Mouse (Mus musculus): ENCODE results near the gene Actn1. TPM values are rescaled to one million over a fixed set of nuclear protein-coding genes. Genes with fewer than 3 reads are reported as not detected.

Actn1 gene
- polyA plus RNA-seq, 1 experiment from 2014 or later: 44.5 TPM

DNA sequence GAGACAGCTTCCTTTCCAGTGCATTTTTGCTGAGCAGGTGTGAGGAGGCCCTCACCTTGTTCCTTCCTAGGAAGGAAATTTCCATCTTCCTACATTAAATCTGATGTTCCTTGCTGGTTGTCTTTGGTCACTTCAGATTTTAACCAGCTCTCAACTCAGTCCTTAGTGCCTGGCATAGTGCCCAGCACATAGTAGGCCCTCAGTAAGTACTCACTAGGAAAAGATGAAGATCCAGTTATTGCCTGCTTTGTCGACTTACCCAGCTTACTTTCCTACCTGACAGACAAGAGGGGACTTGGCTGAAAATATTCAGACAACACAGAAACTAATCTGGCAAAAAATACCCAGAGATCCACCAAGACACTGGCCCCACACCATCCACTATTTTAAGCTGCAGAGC is 138.7 kb downstream of the Actn1 start:
- H3K9me3 ChIP-seq (ENCODE audit: control insufficient read depth, low read length): no peaks in the 10 kb centered on the region

GRCm38 (mm10) chr12:80118588-80118987 is 141.6 kb downstream of the Actn1 start:
- H3K36me3 ChIP-seq (ENCODE audit: control insufficient read depth, insufficient read depth, low read length): peaks cover 3% of the 10 kb centered on the region; the same call in 1 of the 2 replicates
- WGBS: 86% methylated on average over 1 of the region's 1 CpGs
- no peak overlapping the region for H3K9ac ChIP-seq (ENCODE audit: low read depth, low read length)
- no peak overlapping the region for H3K4me3 ChIP-seq (ENCODE audit: low read length)
- peaks cover 34% of the 10 kb centered on the region for H3K4me1 ChIP-seq (ENCODE audit: control insufficient read depth, insufficient read depth, low read length)
- H3K27ac ChIP-seq (ENCODE audit: low read length): no peak overlapping the region
- H3K27me3 ChIP-seq (replicated peaks; ENCODE audit: control insufficient read depth, insufficient read depth, low read length): no peaks in the 10 kb centered on the region
- H3K4me2 ChIP-seq (ENCODE audit: low read depth, low read length): no peak overlapping the region
- no peak for ATAC-seq
- H3K9me3 ChIP-seq (ENCODE audit: control insufficient read depth, low read length): no peaks in the 10 kb centered on the region

More for the DNA sequence above, 138.7 kb downstream of the Actn1 start:
- no peak overlapping the region for H3K9ac ChIP-seq (ENCODE audit: low read depth, low read length)
- H3K36me3 ChIP-seq (ENCODE audit: control insufficient read depth, insufficient read depth, low read length): peaks cover 3% of the 10 kb centered on the region; the same call in 1 of the 2 replicates
- no peak overlapping the region for H3K4me3 ChIP-seq (ENCODE audit: low read length)
- 67% methylated on average over 1 of the region's 1 CpGs for WGBS
- H3K27ac ChIP-seq (ENCODE audit: low read length): no peak overlapping the region
- no peak overlapping the region for H3K4me2 ChIP-seq (ENCODE audit: low read depth, low read length)
- peaks cover 54% of the 10 kb centered on the region for H3K4me1 ChIP-seq (ENCODE audit: control insufficient read depth, insufficient read depth, low read length)
- ATAC-seq: no peak
- no peaks in the 10 kb centered on the region for H3K27me3 ChIP-seq (replicated peaks; ENCODE audit: control insufficient read depth, insufficient read depth, low read length)

Other genes starting within 250 kb of the Actn1 start
- 79.7 and 89.1 TPM in 2 replicates for gene Zfp36l1, start 147.4 kb downstream of the Actn1 start, polyA plus RNA-seq (2015; fragmentation: Nextera tagmentation; extraction: Ambion mirVana)
- gene Dcaf5, start 176.2 kb upstream of the Actn1 start, polyA plus RNA-seq (2015; fragmentation: Nextera tagmentation; extraction: Ambion mirVana): 7.9 and 9.3 TPM in 2 replicates
- gene Exd2, start 202.7 kb upstream of the Actn1 start, polyA plus RNA-seq (2015; fragmentation: Nextera tagmentation; extraction: Ambion mirVana): 21.0 and 21.2 TPM in 2 replicates